Mouse (Mus musculus): ENCODE data around the gene Krtcap2. TPM values are rescaled to one million over a fixed set of nuclear protein-coding genes. Genes with fewer than 3 reads are reported as not detected.

Krtcap2 gene
- polyA plus RNA-seq, 1 experiment from 2014 or later = 244 TPM

GRCm38 (mm10) chr3:89242331-89242895, 3.4 kb upstream of the Krtcap2 start:
- H3K4me1 ChIP-seq = peaks cover 44% of the 10 kb centered on the region
- H3K27me3 ChIP-seq (replicated peaks; ENCODE audit: low read depth, poor library complexity, severe bottlenecking) = peaks cover 30% of the 10 kb centered on the region
- H3K4me3 ChIP-seq = no peak overlapping the region
- peak; percentile 51 for DNase-seq (ENCODE audit: low spot score)
- no peak overlapping the region for H3K27ac ChIP-seq (replicated peaks)
- WGBS = 76% methylated on average over 9 of the region's 9 CpGs
- peaks cover 25% of the 10 kb centered on the region for H3K36me3 ChIP-seq (replicated peaks)
- H3K9me3 ChIP-seq = no peaks in the 10 kb centered on the region

GRCm38 (mm10) chr3:89243609-89244008, 2.2 kb upstream of the Krtcap2 start:
- DNase-seq (ENCODE audit: low spot score) = peak; percentile 76
- H3K4me1 ChIP-seq = peaks cover 45% of the 10 kb centered on the region
- no peaks in the 10 kb centered on the region for H3K9me3 ChIP-seq
- H3K4me3 ChIP-seq = peak overlapping the region; percentile 68
- peaks cover 30% of the 10 kb centered on the region for H3K27me3 ChIP-seq (replicated peaks; ENCODE audit: low read depth, poor library complexity, severe bottlenecking)
- peaks cover 25% of the 10 kb centered on the region for H3K36me3 ChIP-seq (replicated peaks)
- WGBS = 7% methylated on average over 14 of the region's 14 CpGs
- H3K27ac ChIP-seq (replicated peaks) = peak overlapping the region; percentile 48; the same call in 1 of the 2 replicates

GRCm38 (mm10) chr3:89244158-89244981, 1.4 kb upstream of the Krtcap2 start:
- peak overlapping the region; percentile 88 for H3K27ac ChIP-seq (replicated peaks)
- H3K4me1 ChIP-seq = peaks cover 44% of the 10 kb centered on the region
- peaks cover 25% of the 10 kb centered on the region for H3K36me3 ChIP-seq (replicated peaks)
- H3K9me3 ChIP-seq = no peaks in the 10 kb centered on the region
- H3K4me3 ChIP-seq = peak overlapping the region; percentile 68
- DNase-seq (ENCODE audit: low spot score) = peak; percentile 49
- 12% methylated on average over 25 of the region's 25 CpGs for whole genome bisulfite sequencing
- H3K27me3 ChIP-seq (replicated peaks; ENCODE audit: low read depth, poor library complexity, severe bottlenecking) = peaks cover 30% of the 10 kb centered on the region

GRCm38 (mm10) chr3:89244982-89245687, 631 bp upstream of the Krtcap2 start:
- Histone ChIP-seq H3K4me3 (peak overlapping the region; percentile 68), H3K27ac (replicated peaks) (peak overlapping the region; percentile 88), H3K27me3 (replicated peaks; ENCODE audit: low read depth, poor library complexity, severe bottlenecking) (peaks cover 30% of the 10 kb centered on the region), H3K4me1 (peaks cover 51% of the 10 kb centered on the region), H3K36me3 (replicated peaks) (peaks cover 29% of the 10 kb centered on the region), H3K9me3 (no peaks in the 10 kb centered on the region)
- DNase-seq (ENCODE audit: low spot score) = peak; percentile 68
- 2% methylated on average over 25 of the region's 26 CpGs for WGBS

- Histone ChIP-seq H3K36me3 (replicated peaks) (peaks cover 29% of the 10 kb centered on the region), H3K27me3 (replicated peaks; ENCODE audit: low read depth, poor library complexity, severe bottlenecking) (peaks cover 30% of the 10 kb centered on the region), H3K4me3 (peak within 1 kb of the TSS; percentile 68), H3K9me3 (no peaks in the 10 kb centered on the region), H3K27ac (replicated peaks) (peak within 1 kb of the TSS; percentile 88), H3K4me1 (peaks cover 65% of the 10 kb centered on the region)
- peak; percentile 91 for DNase-seq (ENCODE audit: low spot score)
- under 1% methylated on average over 42 of the region's 42 CpGs for WGBS
Observed at GRCm38 (mm10) chr3:89246261-89247100, 715 bp downstream of the Krtcap2 start, which contains the start of gene Trim46. Trim46 (minus strand) TSS chr3:89246309.

- Histone ChIP-seq H3K9me3 (no peaks in the 10 kb centered on the region), H3K27ac (replicated peaks) (no peak overlapping the region), H3K4me3 (peak overlapping the region; percentile 68), H3K36me3 (replicated peaks) (peaks cover 25% of the 10 kb centered on the region), H3K4me1 (peaks cover 75% of the 10 kb centered on the region), H3K27me3 (replicated peaks; ENCODE audit: low read depth, poor library complexity, severe bottlenecking) (peaks cover 36% of the 10 kb centered on the region)
- no peak for DNase-seq (ENCODE audit: low spot score)
- 92% methylated on average over 4 of the region's 4 CpGs for WGBS
Observed at GRCm38 (mm10) chr3:89247466-89247865, 1.7 kb downstream of the Krtcap2 start.

- H3K4me1 ChIP-seq = peaks cover 49% of the 10 kb centered on the region
- H3K27me3 ChIP-seq (replicated peaks; ENCODE audit: low read depth, poor library complexity, severe bottlenecking) = peaks cover 19% of the 10 kb centered on the region
- no peak overlapping the region for H3K4me3 ChIP-seq
- H3K9me3 ChIP-seq = no peaks in the 10 kb centered on the region
- peak; percentile 64 for DNase-seq (ENCODE audit: low spot score)
- WGBS = 18% methylated on average over 7 of the region's 7 CpGs
- H3K36me3 ChIP-seq (replicated peaks) = peaks cover 25% of the 10 kb centered on the region
- no peak overlapping the region; the same call in 1 of the 2 replicates for H3K27ac ChIP-seq (replicated peaks)
Observed at GRCm38 (mm10) chr3:89250435-89251040, 4.8 kb downstream of the Krtcap2 start.

GRCm38 (mm10) chr3:89251365-89251895, 5.7 kb downstream of the Krtcap2 start:
- Histone ChIP-seq H3K9me3 (no peaks in the 10 kb centered on the region), H3K36me3 (replicated peaks) (peaks cover 25% of the 10 kb centered on the region), H3K27ac (replicated peaks) (peak overlapping the region; percentile 73; the same call in 1 of the 2 replicates), H3K27me3 (replicated peaks; ENCODE audit: low read depth, poor library complexity, severe bottlenecking) (peaks cover 14% of the 10 kb centered on the region; the same call in 1 of the 2 replicates), H3K4me1 (peaks cover 43% of the 10 kb centered on the region), H3K4me3 (peak overlapping the region; percentile 41)
- 2% methylated on average over 17 of the region's 17 CpGs for WGBS
- peak; percentile 66 for DNase-seq (ENCODE audit: low spot score)

- DNase-seq (ENCODE audit: low spot score) = no peak
- peaks cover 25% of the 10 kb centered on the region for H3K4me1 ChIP-seq
- WGBS = 91% methylated on average over 5 of the region's 5 CpGs
Observed at GRCm38 (mm10) chr3:89254994-89255393, 9.2 kb downstream of the Krtcap2 start.

GRCm38 (mm10) chr3:89256177-89256576, 10.4 kb downstream of the Krtcap2 start:
- Histone ChIP-seq H3K4me3 (no peak overlapping the region), H3K27me3 (replicated peaks; ENCODE audit: low read depth, poor library complexity, severe bottlenecking) (peaks cover 32% of the 10 kb centered on the region; the same call in 1 of the 2 replicates), H3K36me3 (replicated peaks) (no peaks in the 10 kb centered on the region), H3K4me1 (peaks cover 13% of the 10 kb centered on the region), H3K9me3 (no peaks in the 10 kb centered on the region), H3K27ac (replicated peaks) (no peak overlapping the region)
- WGBS = 81% methylated on average over 5 of the region's 5 CpGs
- DNase-seq (ENCODE audit: low spot score) = no peak

More at GRCm38 (mm10) chr3:89254994-89255393, 9.2 kb downstream of the Krtcap2 start:
- H3K36me3 ChIP-seq (replicated peaks) = no peaks in the 10 kb centered on the region
- no peak overlapping the region for H3K4me3 ChIP-seq
- no peak overlapping the region for H3K27ac ChIP-seq (replicated peaks)
- H3K9me3 ChIP-seq = no peaks in the 10 kb centered on the region
- peaks cover 30% of the 10 kb centered on the region; the same call in 1 of the 2 replicates for H3K27me3 ChIP-seq (replicated peaks; ENCODE audit: low read depth, poor library complexity, severe bottlenecking)

GRCm38 (mm10) chr3:89259076-89259475, 13.3 kb downstream of the Krtcap2 start, which contains the start of gene Dpm3:
Dpm3 (plus strand) TSS chr3:89259358.
- Histone ChIP-seq H3K36me3 (replicated peaks) (no peaks in the 10 kb centered on the region), H3K9me3 (no peaks in the 10 kb centered on the region), H3K4me3 (no peak within 1 kb of the TSS), H3K27me3 (replicated peaks; ENCODE audit: low read depth, poor library complexity, severe bottlenecking) (peaks cover 17% of the 10 kb centered on the region; the same call in 1 of the 2 replicates), H3K27ac (replicated peaks) (no peak within 1 kb of the TSS), H3K4me1 (peaks cover 4% of the 10 kb centered on the region)
- WGBS = 66% methylated on average over 7 of the region's 7 CpGs
- no peak for DNase-seq (ENCODE audit: low spot score)
